Mouse (Mus musculus) spleen, adult 2 months (tissue): Measurements from ENCODE around the gene Metap1.

ENCODE experiments used
- CTCF ChIP-seq: fragments of 200-500 bp; IDR thresholded peaks from 2 replicates; pipeline ENCODE4 v1.5.1; 2011; ENCODE audit warnings: mild to moderate bottlenecking, inconsistent platforms; ENCODE audit not compliant: insufficient read depth, insufficient read length, insufficient replicate concordance; ENCODE audit errors: extremely low read depth
- POLR2A ChIP-seq: fragments of 200-500 bp; IDR thresholded peaks from 2 replicates; pipeline ENCODE4 v1.6.1; 2011; ENCODE audit warnings: low read depth, low read length, inconsistent platforms

DNA sequence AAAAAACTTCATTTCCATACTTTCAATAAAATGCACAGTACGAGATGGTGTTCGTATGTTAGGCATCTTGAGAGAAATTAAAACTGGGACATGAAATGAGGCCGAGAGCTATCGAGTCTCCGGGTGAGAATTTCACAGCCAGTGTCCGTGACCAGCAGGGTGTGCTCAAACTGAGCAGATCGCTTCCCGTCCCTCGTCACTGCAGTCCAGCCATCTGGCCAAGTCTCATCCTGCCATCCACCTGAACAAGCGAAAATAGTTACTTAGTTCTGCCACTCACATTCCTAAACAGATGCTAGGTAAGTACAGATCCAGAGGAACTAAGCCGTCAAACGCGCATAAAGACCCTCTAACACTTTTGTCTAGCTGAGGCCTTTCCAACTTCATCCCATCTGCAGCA, 29.1 kb downstream of the Metap1 start:
- TF ChIP-seq CTCF (no peak), POLR2A (no peak)
